Mouse (Mus musculus): Measurements from ENCODE around the gene Mcl1. TPM values are rescaled to one million over a fixed set of nuclear protein-coding genes. Genes with fewer than 3 reads are reported as not detected.
"Not testable (repeated sequence)": the region's sequence is repeated elsewhere in the genome, so short reads cannot be mapped to it uniquely, and the experiment has no call there.

Gene Mcl1
- total and polyA plus RNA-seq, 3 experiments = 39.1 to 139 (median 134) TPM

- peak overlapping the region; percentile 55 for H3K9ac ChIP-seq (ENCODE audit: low read depth, low read length)
- H3K27ac ChIP-seq = peak overlapping the region; percentile 96
- H3K27me3 ChIP-seq (ENCODE audit: control insufficient read depth, insufficient read depth, low read length) = no peaks in the 10 kb centered on the region
- WGBS = 20% methylated on average over 2 of the region's 2 CpGs
- H3K4me1 ChIP-seq (ENCODE audit: control insufficient read depth, insufficient read depth, low read length) = peaks cover 29% of the 10 kb centered on the region
- H3K79me2 ChIP-seq (replicated peaks; ENCODE audit: control insufficient read depth, insufficient read depth, low read length) = no peaks in the 10 kb centered on the region
- peaks cover 12% of the 10 kb centered on the region; the same call in 1 of the 2 replicates for H3K36me3 ChIP-seq (ENCODE audit: control insufficient read depth, insufficient read depth, low read length)
- DNase-seq = no peak
- intact Hi-C loops (cut with DNase I) = loop anchor here (5.0 kb wide), 1 partner anchor 42 kb away; no protein-coding TSS in a partner anchor
- H3K4me3 ChIP-seq = no peak overlapping the region
- TF ChIP-seq CTCF (IDR thresholded peaks at IDR 0.05) (no peak), POLR2A (IDR thresholded peaks at IDR 0.05; ENCODE audit: insufficient read depth, low read depth, low read length) (no peak), EP300 (IDR thresholded peaks at IDR 0.05; ENCODE audit: insufficient read depth, low read depth, low read length) (no peak)
These were observed 31.4 kb downstream of the Mcl1 start for GRCm38 (mm10) chr3:95689940-95690339.

GRCm38 (mm10) chr3:95690552-95690951 is 32.0 kb downstream of the Mcl1 start:
- intact Hi-C loops (cut with DNase I); H3K27me3 ChIP-seq (ENCODE audit: control insufficient read depth, insufficient read depth, low read length); H3K79me2 ChIP-seq (replicated peaks; ENCODE audit: control insufficient read depth, insufficient read depth, low read length); DNase-seq; H3K4me3 ChIP-seq; H3K9ac ChIP-seq (ENCODE audit: low read depth, low read length): not testable (repeated sequence)
- Histone ChIP-seq H3K27ac (peak overlapping the region; percentile 96), H3K36me3 (ENCODE audit: control insufficient read depth, insufficient read depth, low read length) (peaks cover 12% of the 10 kb centered on the region; the same call in 1 of the 2 replicates), H3K4me1 (ENCODE audit: control insufficient read depth, insufficient read depth, low read length) (peaks cover 31% of the 10 kb centered on the region)
- 81% methylated on average over 2 of the region's 2 CpGs for WGBS

GRCm38 (mm10) chr3:95692677-95693076 is 34.1 kb downstream of the Mcl1 start:
- Histone ChIP-seq H3K4me1 (ENCODE audit: control insufficient read depth, insufficient read depth, low read length) (peaks cover 34% of the 10 kb centered on the region), H3K4me3 (no peak overlapping the region), H3K79me2 (replicated peaks; ENCODE audit: control insufficient read depth, insufficient read depth, low read length) (no peaks in the 10 kb centered on the region), H3K9ac (ENCODE audit: low read depth, low read length) (no peak overlapping the region), H3K36me3 (ENCODE audit: control insufficient read depth, insufficient read depth, low read length) (peaks cover 12% of the 10 kb centered on the region; the same call in 1 of the 2 replicates), H3K27ac (peak overlapping the region; percentile 89), H3K27me3 (ENCODE audit: control insufficient read depth, insufficient read depth, low read length) (no peaks in the 10 kb centered on the region)
- TF ChIP-seq CTCF (IDR thresholded peaks at IDR 0.05) (no peak), EP300 (IDR thresholded peaks at IDR 0.05; ENCODE audit: insufficient read depth, low read depth, low read length) (0 out of 2 replicates have a peak, but pooled peaks have one; percentile 22), POLR2A (IDR thresholded peaks at IDR 0.05; ENCODE audit: insufficient read depth, low read depth, low read length) (0 out of 2 replicates have a peak, but pooled peaks have one; percentile 19)
- 60% methylated on average over 6 of the region's 6 CpGs for WGBS
- intact Hi-C loops (cut with DNase I) = no loop called here
- peak; percentile 33 to 57 for DNase-seq

- intact Hi-C loops (cut with DNase I) = loop anchor here (2.0 kb wide), 1 partner anchor 19 kb away; no protein-coding TSS in a partner anchor
- 33% methylated on average over 11 of the region's 11 CpGs for WGBS
- peak in 1 of 2 experiments; percentile 26 for DNase-seq
- Histone ChIP-seq H3K27ac (peak overlapping the region; percentile 89), H3K36me3 (ENCODE audit: control insufficient read depth, insufficient read depth, low read length) (peaks cover 12% of the 10 kb centered on the region; the same call in 1 of the 2 replicates), H3K4me1 (ENCODE audit: control insufficient read depth, insufficient read depth, low read length) (peaks cover 31% of the 10 kb centered on the region), H3K9ac (ENCODE audit: low read depth, low read length) (no peak overlapping the region), H3K27me3 (ENCODE audit: control insufficient read depth, insufficient read depth, low read length) (no peaks in the 10 kb centered on the region), H3K79me2 (replicated peaks; ENCODE audit: control insufficient read depth, insufficient read depth, low read length) (no peaks in the 10 kb centered on the region), H3K4me3 (no peak overlapping the region)
- no peak for TF ChIP-seq POLR2A (IDR thresholded peaks at IDR 0.05; ENCODE audit: insufficient read depth, low read depth, low read length)
- TF ChIP-seq CTCF (IDR thresholded peaks at IDR 0.05) = no peak
- TF ChIP-seq EP300 (IDR thresholded peaks at IDR 0.05; ENCODE audit: insufficient read depth, low read depth, low read length) = no peak
These were observed 35.5 kb downstream of the Mcl1 start for GRCm38 (mm10) chr3:95693821-95694807.

- intact Hi-C loops (cut with DNase I) = loop anchor here (2.0 kb wide), 1 partner anchor 20 kb away; no protein-coding TSS in a partner anchor
These were observed 36.5 kb downstream of the Mcl1 start for GRCm38 (mm10) chr3:95694808-95695703.

More at GRCm38 (mm10) chr3:95694808-95695703, 36.5 kb downstream of the Mcl1 start:
- no peaks in the 10 kb centered on the region for H3K27me3 ChIP-seq (ENCODE audit: control insufficient read depth, insufficient read depth, low read length)
- H3K4me3 ChIP-seq = no peak overlapping the region
- peaks cover 32% of the 10 kb centered on the region for H3K4me1 ChIP-seq (ENCODE audit: control insufficient read depth, insufficient read depth, low read length)
- WGBS = 63% methylated on average over 11 of the region's 11 CpGs
- H3K36me3 ChIP-seq (ENCODE audit: control insufficient read depth, insufficient read depth, low read length) = peaks cover 12% of the 10 kb centered on the region; the same call in 1 of the 2 replicates
- H3K9ac ChIP-seq (ENCODE audit: low read depth, low read length) = peak overlapping the region; percentile 64
- TF ChIP-seq POLR2A (IDR thresholded peaks at IDR 0.05; ENCODE audit: insufficient read depth, low read depth, low read length) = 0 out of 2 replicates have a peak, but pooled peaks have one; percentile 35
- TF ChIP-seq CTCF (IDR thresholded peaks at IDR 0.05) = no peak
- peak; percentile 43 to 51 for DNase-seq
- H3K79me2 ChIP-seq (replicated peaks; ENCODE audit: control insufficient read depth, insufficient read depth, low read length) = no peaks in the 10 kb centered on the region
- peak overlapping the region; percentile 89 for H3K27ac ChIP-seq

All from heart, adult 2 months (tissue).